Mouse (Mus musculus) hindbrain, embryonic 10.5 days (tissue): ENCODE results near the gene Pja2. TPM values are rescaled to one million over a fixed set of nuclear protein-coding genes. Genes with fewer than 3 reads are reported as not detected.

ENCODE experiments used
- DNase-seq: peaks from one replicate; pipeline ENCODE4 v3.0.0-alpha.2; 2017; ENCODE audit warnings: low spot score
- H3K27ac ChIP-seq: fragments of 300-500 bp; sonication (generic); 2 replicates; pipeline ENCODE4 v1.5.1; 2016; ENCODE audit warnings: mild to moderate bottlenecking, moderate library complexity
- H3K27me3 ChIP-seq: fragments of 300-500 bp; sonication (generic); 2 replicates; pipeline ENCODE4 v1.6.1; 2016; ENCODE audit warnings: mild to moderate bottlenecking; ENCODE audit not compliant: poor library complexity, insufficient read depth, severe bottlenecking
- H3K36me3 ChIP-seq: fragments of 300-500 bp; sonication (generic); 2 replicates; pipeline ENCODE4 v1.6.1; 2016; ENCODE audit warnings: mild to moderate bottlenecking, moderate library complexity
- H3K4me1 ChIP-seq: fragments of 300-500 bp; sonication (generic); replicated peaks from 2 replicates; pipeline ENCODE4 v1.6.1; 2016; ENCODE audit warnings: mild to moderate bottlenecking
- H3K4me3 ChIP-seq: fragments of 300-500 bp; sonication (generic); 2 replicates; pipeline ENCODE4 v1.5.1; 2016; ENCODE audit warnings: mild to moderate bottlenecking, moderate library complexity
- H3K9me3 ChIP-seq: fragments of 300-500 bp; sonication (generic); 2 replicates; pipeline ENCODE4 v1.6.1; 2016; ENCODE audit warnings: mild to moderate bottlenecking, moderate library complexity
- WGBS: fragments of 180-500 bp; shearing (Covaris S2); methylation state at CpG from one replicate; pipeline ENCODE4 v1.1.7; 2016; 5-methylcytosine and 5-hydroxymethylcytosine counted together
- polyA plus RNA-seq: library from polyadenylated mRNA; unstranded; fragments of >200 nt; fragmentation: Nextera tagmentation; extraction: Ambion mirVana; gene quantifications from 2 replicates; pipeline ENCODE4 v1.2.1, GENCODE M21; 2016

Gene Pja2
- 57.7 and 61.1 TPM in 2 replicates for polyA plus RNA-seq

GRCm38 (mm10) chr17:64331898-64332769 lies at the start of gene Pja2:
TSS of gene Pja2 (minus strand) at chr17:64331916.
- no peaks in the 10 kb centered on the region for H3K36me3 ChIP-seq
- peak; percentile 99 for DNase-seq
- peak within 1 kb of the TSS; percentile 96 for H3K27ac ChIP-seq
- peak within 1 kb of the TSS; percentile 90 for H3K4me3 ChIP-seq
- H3K27me3 ChIP-seq: no peaks in the 10 kb centered on the region
- no peaks in the 10 kb centered on the region for H3K9me3 ChIP-seq
- under 1% methylated on average over 60 of the region's 60 CpGs for WGBS
- peaks cover 17% of the 10 kb centered on the region for H3K4me1 ChIP-seq

- Histone ChIP-seq H3K27ac (no peak overlapping the region), H3K36me3 (no peaks in the 10 kb centered on the region), H3K4me3 (no peak overlapping the region), H3K4me1 (no peaks in the 10 kb centered on the region), H3K27me3 (no peaks in the 10 kb centered on the region), H3K9me3 (no peaks in the 10 kb centered on the region)
- peak; percentile 75 for DNase-seq
- 65% methylated on average over 4 of the region's 4 CpGs for WGBS
Measured at GRCm38 (mm10) chr17:64375327-64375726, 43.6 kb upstream of the Pja2 start.

GRCm38 (mm10) chr17:64363694-64364093 lies 32.0 kb upstream of the Pja2 start:
- Histone ChIP-seq H3K36me3 (no peaks in the 10 kb centered on the region), H3K4me1 (no peaks in the 10 kb centered on the region), H3K27ac (no peak overlapping the region), H3K9me3 (no peaks in the 10 kb centered on the region), H3K27me3 (no peaks in the 10 kb centered on the region), H3K4me3 (no peak overlapping the region)
- no peak for DNase-seq
- 98% methylated on average over 1 of the region's 1 CpGs for WGBS

- DNase-seq: no peak
- Histone ChIP-seq H3K9me3 (no peaks in the 10 kb centered on the region), H3K4me3 (no peak overlapping the region), H3K27me3 (no peaks in the 10 kb centered on the region), H3K27ac (no peak overlapping the region), H3K36me3 (no peaks in the 10 kb centered on the region), H3K4me1 (no peaks in the 10 kb centered on the region)
- WGBS: 68% methylated on average over 5 of the region's 5 CpGs
Measured at GRCm38 (mm10) chr17:64362570-64362969, 30.9 kb upstream of the Pja2 start.

- Histone ChIP-seq H3K27ac (no peak overlapping the region), H3K36me3 (no peaks in the 10 kb centered on the region), H3K9me3 (no peaks in the 10 kb centered on the region), H3K4me1 (no peaks in the 10 kb centered on the region), H3K27me3 (no peaks in the 10 kb centered on the region), H3K4me3 (no peak overlapping the region)
- no peak for DNase-seq
- WGBS: 90% methylated on average over 3 of the region's 3 CpGs
Measured at GRCm38 (mm10) chr17:64361911-64362425, 30.3 kb upstream of the Pja2 start.

GRCm38 (mm10) chr17:64353940-64354339 lies 22.2 kb upstream of the Pja2 start:
- Histone ChIP-seq H3K9me3 (no peaks in the 10 kb centered on the region; the same call in 1 of the 2 replicates), H3K36me3 (no peaks in the 10 kb centered on the region), H3K27me3 (no peaks in the 10 kb centered on the region), H3K4me3 (no peak overlapping the region), H3K4me1 (no peaks in the 10 kb centered on the region), H3K27ac (no peak overlapping the region)
- 95% methylated on average over 7 of the region's 7 CpGs for WGBS
- DNase-seq: no peak

GRCm38 (mm10) chr17:64346135-64346534 lies 14.4 kb upstream of the Pja2 start:
- no peak for DNase-seq
- WGBS: 65% methylated on average over 17 of the region's 17 CpGs
- Histone ChIP-seq H3K4me3 (no peak overlapping the region), H3K4me1 (no peaks in the 10 kb centered on the region), H3K27me3 (no peaks in the 10 kb centered on the region), H3K9me3 (no peaks in the 10 kb centered on the region), H3K36me3 (no peaks in the 10 kb centered on the region), H3K27ac (no peak overlapping the region)

GRCm38 (mm10) chr17:64344576-64345172 lies 13.0 kb upstream of the Pja2 start:
- Histone ChIP-seq H3K4me3 (no peak overlapping the region), H3K27me3 (no peaks in the 10 kb centered on the region), H3K27ac (no peak overlapping the region), H3K4me1 (no peaks in the 10 kb centered on the region), H3K36me3 (no peaks in the 10 kb centered on the region), H3K9me3 (no peaks in the 10 kb centered on the region)
- WGBS: 89% methylated on average over 7 of the region's 7 CpGs
- no peak for DNase-seq

GRCm38 (mm10) chr17:64341698-64342097 lies 10.0 kb upstream of the Pja2 start:
- 81% methylated on average over 7 of the region's 7 CpGs for WGBS
- Histone ChIP-seq H3K36me3 (no peaks in the 10 kb centered on the region), H3K9me3 (no peaks in the 10 kb centered on the region), H3K4me3 (no peak overlapping the region), H3K4me1 (no peaks in the 10 kb centered on the region), H3K27ac (no peak overlapping the region), H3K27me3 (no peaks in the 10 kb centered on the region)
- DNase-seq: no peak

GRCm38 (mm10) chr17:64339752-64340151 lies 8.0 kb upstream of the Pja2 start:
- WGBS: 72% methylated on average over 5 of the region's 5 CpGs
- Histone ChIP-seq H3K36me3 (no peaks in the 10 kb centered on the region), H3K4me1 (no peaks in the 10 kb centered on the region), H3K27me3 (no peaks in the 10 kb centered on the region), H3K9me3 (no peaks in the 10 kb centered on the region), H3K27ac (no peak overlapping the region), H3K4me3 (no peak overlapping the region)
- no peak for DNase-seq

GRCm38 (mm10) chr17:64337220-64337619 lies 5.5 kb upstream of the Pja2 start:
- H3K4me1 ChIP-seq: peaks cover 7% of the 10 kb centered on the region
- WGBS: 85% methylated on average over 4 of the region's 4 CpGs
- H3K9me3 ChIP-seq: no peaks in the 10 kb centered on the region
- no peak overlapping the region for H3K27ac ChIP-seq
- H3K27me3 ChIP-seq: no peaks in the 10 kb centered on the region
- H3K36me3 ChIP-seq: no peaks in the 10 kb centered on the region
- no peak overlapping the region for H3K4me3 ChIP-seq
- no peak for DNase-seq

GRCm38 (mm10) chr17:64333956-64334355 lies 2.2 kb upstream of the Pja2 start:
- H3K4me3 ChIP-seq: no peak overlapping the region
- no peak for DNase-seq
- H3K27me3 ChIP-seq: no peaks in the 10 kb centered on the region
- 89% methylated on average over 4 of the region's 4 CpGs for WGBS
- H3K27ac ChIP-seq: no peak overlapping the region
- H3K9me3 ChIP-seq: no peaks in the 10 kb centered on the region
- no peaks in the 10 kb centered on the region for H3K36me3 ChIP-seq
- H3K4me1 ChIP-seq: peaks cover 17% of the 10 kb centered on the region

- WGBS: 21% methylated on average over 5 of the region's 5 CpGs
- no peak for DNase-seq
- peak overlapping the region; percentile 90 for H3K4me3 ChIP-seq
- H3K9me3 ChIP-seq: no peaks in the 10 kb centered on the region
- peaks cover 17% of the 10 kb centered on the region for H3K4me1 ChIP-seq
- H3K27ac ChIP-seq: peak overlapping the region; percentile 96
- no peaks in the 10 kb centered on the region for H3K27me3 ChIP-seq
- H3K36me3 ChIP-seq: no peaks in the 10 kb centered on the region
Measured at GRCm38 (mm10) chr17:64332770-64333096, 1.0 kb upstream of the Pja2 start.
